Mouse (Mus musculus): ENCODE measurements at regions not wholly inside any gene's neighbourhood (a gene's known extent, or its start where the extent isn't known, plus 50 kb on each side); places are given as distances from the start of the nearest gene placed in this dataset.

GRCm38 (mm10) chr16:95929700-95930435 is 60.9 kb downstream of the Psmg1 start:
- TF ChIP-seq CTCF (IDR thresholded peaks at IDR 0.05; ENCODE audit: extremely low read depth, insufficient read depth, low read length) (no peak), POLR2A (IDR thresholded peaks at IDR 0.05; ENCODE audit: extremely low read depth, insufficient read depth, low read length) (no peak)
